Mouse (Mus musculus): Measurements from ENCODE around the gene Gdf7.

- no peak for TF ChIP-seq TAL1 (IDR thresholded peaks at IDR 0.05; ENCODE audit: low read length)
- no peak for TF ChIP-seq GATA1 (IDR thresholded peaks at IDR 0.05; ENCODE audit: low read length)
Observed at GRCm38 (mm10) chr12:8325245-8325942, 23.6 kb upstream of the Gdf7 start.
